Mouse (Mus musculus) spleen, adult 2 months (tissue): ENCODE measurements around the gene Abr. TPM values are rescaled to one million over a fixed set of nuclear protein-coding genes. Genes with fewer than 3 reads are reported as not detected.

Source experiments
- DNase-seq, 2 experiments: peaks; one replicate each; pipeline versions ENCODE4 v3.0.0 to v3.0.0-alpha.2; 2012 to 2021; ENCODE audit warnings: low spot score in 2 of 2, low read depth in 1 of 2
- H3K27ac ChIP-seq: fragments of 200-500 bp; 2 replicates; pipeline ENCODE4 v1.5.1; 2012; ENCODE audit warnings: low read length, inconsistent platforms; ENCODE audit not compliant: insufficient read depth
- H3K27me3 ChIP-seq: fragments of 200-500 bp; 2 replicates; pipeline ENCODE4 v1.6.1; 2012; ENCODE audit warnings: mild to moderate bottlenecking, moderate library complexity, low read length, inconsistent platforms; ENCODE audit not compliant: control insufficient read depth, insufficient read depth
- H3K36me3 ChIP-seq: fragments of 200-500 bp; 2 replicates; pipeline ENCODE4 v1.6.1; 2012; ENCODE audit warnings: mild to moderate bottlenecking, low read length, inconsistent platforms; ENCODE audit not compliant: control insufficient read depth, insufficient read depth
- H3K4me1 ChIP-seq: fragments of 200-500 bp; 2 replicates; pipeline ENCODE4 v1.6.1; 2011; ENCODE audit warnings: inconsistent platforms; ENCODE audit not compliant: control insufficient read depth, insufficient read depth, insufficient read length
- H3K4me3 ChIP-seq: fragments of 200-500 bp; 2 replicates; pipeline ENCODE4 v1.5.1; 2011; ENCODE audit warnings: mild to moderate bottlenecking, inconsistent platforms; ENCODE audit not compliant: insufficient read depth, insufficient read length; ENCODE audit errors: extremely low read depth
- CTCF ChIP-seq: fragments of 200-500 bp; IDR thresholded peaks from 2 replicates; pipeline ENCODE4 v1.5.1; 2011; ENCODE audit warnings: mild to moderate bottlenecking, inconsistent platforms; ENCODE audit not compliant: insufficient read depth, insufficient read length, insufficient replicate concordance; ENCODE audit errors: extremely low read depth
- POLR2A ChIP-seq: fragments of 200-500 bp; IDR thresholded peaks from 2 replicates; pipeline ENCODE4 v1.6.1; 2011; ENCODE audit warnings: low read depth, low read length, inconsistent platforms
- WGBS: fragments of 180-500 bp; shearing (Covaris S2); methylation state at CpG from one replicate; pipeline ENCODE4 v1.1.7; 2018; 5-methylcytosine and 5-hydroxymethylcytosine counted together
- polyA plus RNA-seq: library from polyadenylated mRNA; depleted of rRNA; stranded (reverse); fragments of >200 nt; gene quantifications from 2 replicates; pipeline ENCODE4 v1.2.3, GENCODE M21; 2012; rRNA removed

Gene Abr
- polyA plus RNA-seq, 1 experiment: 37.2 TPM

DNA sequence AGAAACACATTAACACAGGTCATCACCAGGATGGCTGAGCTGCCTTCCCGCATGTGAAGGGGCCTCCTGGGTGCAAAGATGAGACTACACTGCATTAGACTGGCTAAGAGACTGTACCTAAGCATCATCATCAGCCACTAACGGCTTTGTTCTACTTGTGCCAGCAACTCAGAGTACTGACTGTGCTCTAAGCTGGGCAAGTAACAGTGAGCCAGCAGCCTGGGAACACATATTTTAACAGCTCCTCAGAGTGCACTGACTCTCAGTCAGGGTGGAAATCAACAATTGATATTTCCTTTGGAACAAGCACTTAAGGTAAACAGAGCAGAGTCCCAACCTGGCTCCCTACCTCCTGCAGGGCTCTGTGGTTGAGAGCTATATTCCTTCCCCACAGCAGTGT lies 250.0 kb downstream of the Abr start:
- Histone ChIP-seq H3K27ac (no peak overlapping the region), H3K27me3 (no peaks in the 10 kb centered on the region), H3K4me3 (no peak overlapping the region), H3K36me3 (no peaks in the 10 kb centered on the region), H3K4me1 (no peaks in the 10 kb centered on the region)
- 85% methylated on average over 2 of the region's 2 CpGs for WGBS
- TF ChIP-seq POLR2A: no peak
- TF ChIP-seq CTCF: no peak
- DNase-seq: no peak

GRCm38 (mm10) chr11:76370491-76370890 lies 251.6 kb downstream of the Abr start:
- TF ChIP-seq CTCF (no peak), POLR2A (no peak)
- no peaks in the 10 kb centered on the region for H3K36me3 ChIP-seq
- no peak overlapping the region for H3K27ac ChIP-seq
- H3K27me3 ChIP-seq: no peaks in the 10 kb centered on the region
- no peaks in the 10 kb centered on the region for H3K4me1 ChIP-seq
- DNase-seq: no peak
- no peak overlapping the region for H3K4me3 ChIP-seq

Other genes with a start within 250 kb of the Abr start
- gene Nxn, start 223.2 kb downstream of the Abr start, polyA plus RNA-seq: 6.9 and 8.8 TPM in 2 replicates
- gene Timm22, start 215.4 kb downstream of the Abr start, polyA plus RNA-seq: 7.5 and 10.0 TPM in 2 replicates
- not detected in 2 replicates for gene Bhlha9, start 50.2 kb upstream of the Abr start, polyA plus RNA-seq
- gene Trarg1, start 57.5 kb upstream of the Abr start, polyA plus RNA-seq: 0.61 and 0.78 TPM in 2 replicates
- 11.8 and 12.2 TPM in 2 replicates for gene Gosr1, start 141.3 kb upstream of the Abr start, polyA plus RNA-seq
- 3.4 and 4.7 TPM in 2 replicates for gene Cpd, start 224.7 kb upstream of the Abr start, polyA plus RNA-seq